Mouse (Mus musculus) urinary bladder, postnatal 10 days (tissue): Measurements from ENCODE around the gene Selenof.

Source experiments
- DNase-seq: peaks from one replicate; pipeline ENCODE4 v3.0.0; 2022; ENCODE audit warnings: low spot score

Selenof gene

GRCm38 (mm10) chr3:144570047-144570815 lies at the start of gene Selenof, which contains the start of gene Hs2st1:
Gene Selenof, plus strand, starts transcription at chr3:144570304.
Gene Hs2st1, minus strand, starts transcription at chr3:144570181.
- DNase-seq, result peak; percentile 85

GRCm38 (mm10) chr3:144527918-144528317 lies 42.2 kb upstream of the Selenof start:
- DNase-seq, result no peak

DNA sequence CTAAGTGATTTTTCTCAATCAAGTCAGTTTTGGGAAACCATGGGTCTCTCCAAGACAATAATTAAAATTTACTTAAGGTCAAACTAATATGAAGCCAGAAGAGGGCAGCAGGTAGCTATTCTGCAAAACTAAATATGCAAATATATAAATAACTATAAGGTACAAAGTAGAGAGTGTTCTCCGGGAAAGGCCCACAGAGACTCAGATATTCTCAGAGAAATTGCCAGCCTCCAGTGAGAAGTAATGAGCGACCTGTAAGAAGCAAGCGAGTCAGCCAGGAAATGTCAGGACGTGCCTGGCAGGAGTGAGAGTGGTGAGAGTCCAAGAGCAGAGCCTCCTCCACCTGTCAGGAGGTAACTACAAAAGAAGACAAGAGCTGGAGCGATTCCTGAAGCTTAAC lies 39.1 kb upstream of the Selenof start:
- no peak for DNase-seq

DNA sequence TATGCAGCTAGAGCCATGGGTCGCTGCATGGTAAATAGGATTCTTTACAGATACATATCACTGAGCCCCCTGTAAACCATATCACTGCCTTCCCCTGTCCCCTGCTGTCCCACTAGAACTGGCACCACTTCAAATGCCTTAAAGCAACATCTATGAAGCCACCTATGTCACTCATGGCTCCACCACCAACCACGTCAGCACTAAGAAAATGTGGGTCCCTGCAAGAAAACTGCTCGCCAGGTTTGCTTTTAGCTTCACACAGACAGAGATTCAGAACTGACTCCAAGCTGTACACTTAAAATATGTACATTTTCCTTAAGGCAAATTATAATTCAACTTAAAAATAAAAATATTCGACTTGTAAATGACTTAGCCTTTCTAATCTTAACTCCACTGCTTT lies 35.0 kb upstream of the Selenof start:
- DNase-seq, result no peak

- no peak for DNase-seq
Observed at GRCm38 (mm10) chr3:144537078-144537855, 32.8 kb upstream of the Selenof start.

- no peak for DNase-seq
Observed at GRCm38 (mm10) chr3:144539051-144539450, 31.1 kb upstream of the Selenof start.

- DNase-seq, result no peak
Observed at GRCm38 (mm10) chr3:144540805-144541204, 29.3 kb upstream of the Selenof start.

DNA sequence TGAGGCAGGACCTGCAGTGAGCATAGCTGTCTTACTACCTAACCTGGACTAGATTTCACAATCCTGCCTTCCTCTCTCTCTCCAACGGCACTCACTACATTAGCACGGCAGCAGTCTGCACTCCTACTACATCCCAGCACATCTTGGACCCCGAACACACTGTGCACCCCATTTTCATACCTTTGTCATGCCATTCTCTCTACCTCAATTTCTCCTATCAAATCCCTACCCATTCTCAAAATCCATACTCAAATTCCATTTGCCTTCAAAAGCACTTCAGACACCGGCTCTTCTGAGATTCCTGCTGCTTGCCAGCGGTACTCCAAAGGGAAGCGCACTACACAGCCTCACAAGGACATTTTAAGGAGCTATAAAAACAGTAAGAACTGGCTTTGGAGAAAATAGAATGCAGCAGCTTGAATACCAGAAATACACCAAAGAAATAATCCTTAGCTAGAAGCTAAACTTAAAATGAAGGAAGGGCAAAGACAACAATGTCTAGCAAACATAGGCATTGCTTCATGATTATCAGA lies 28.1 kb upstream of the Selenof start:
- DNase-seq, result no peak

GRCm38 (mm10) chr3:144545152-144545551 lies 25.0 kb upstream of the Selenof start:
- no peak for DNase-seq

- DNase-seq, result no peak
Observed at GRCm38 (mm10) chr3:144545832-144546231, 24.3 kb upstream of the Selenof start.

- no peak for DNase-seq
Observed at GRCm38 (mm10) chr3:144546490-144546889, 23.6 kb upstream of the Selenof start.

DNA sequence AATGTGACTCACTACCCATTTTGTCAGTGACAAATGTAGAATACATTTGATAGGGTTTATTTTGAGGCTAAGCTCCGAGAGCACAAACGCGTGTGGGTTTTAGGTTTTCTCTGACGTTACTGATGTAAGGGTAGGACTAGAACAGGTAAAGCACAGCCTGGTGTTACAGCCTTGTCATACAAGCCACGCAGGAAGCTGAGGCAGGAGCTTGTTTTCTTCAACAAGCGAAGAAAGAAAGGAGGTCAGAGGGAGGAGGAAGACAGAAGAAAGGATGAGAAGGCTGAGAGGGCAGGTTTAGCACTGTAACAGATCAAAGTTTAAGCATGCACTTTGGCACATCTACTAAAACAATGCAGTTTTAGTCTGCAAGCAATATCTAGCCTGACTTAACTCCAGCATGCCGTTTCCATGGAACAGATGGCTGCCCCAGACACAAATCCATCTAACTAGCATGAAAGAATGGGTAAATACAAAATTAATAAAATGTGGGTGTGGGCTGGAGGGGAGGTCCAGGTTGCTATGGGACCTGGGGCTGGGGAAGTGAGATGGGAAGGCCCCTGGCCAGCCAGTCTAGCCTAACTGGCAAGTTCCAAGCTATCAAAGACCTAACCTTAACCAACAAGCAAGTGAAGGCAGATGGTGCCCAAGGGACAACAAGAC lies 21.8 kb upstream of the Selenof start:
- no peak for DNase-seq

DNA sequence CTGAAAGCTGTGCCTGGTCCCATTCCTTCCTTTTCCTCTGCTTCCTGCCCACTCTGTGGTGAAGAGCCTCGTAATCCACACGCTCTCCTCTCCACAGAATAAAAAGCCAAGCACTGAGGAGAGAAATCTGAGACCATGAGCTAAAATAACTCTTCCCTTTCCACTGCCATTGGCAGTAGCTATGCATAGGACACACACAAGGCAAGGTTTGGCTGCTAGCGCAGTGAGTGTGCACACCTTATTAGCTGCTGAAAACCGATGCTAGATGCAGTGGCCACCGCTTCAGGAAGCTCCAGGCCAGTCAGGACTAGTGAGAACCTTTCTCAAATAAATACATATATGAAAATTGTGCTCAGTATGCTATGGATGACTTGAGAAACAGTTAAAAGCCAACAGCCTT lies 20.1 kb upstream of the Selenof start:
- DNase-seq, result no peak

GRCm38 (mm10) chr3:144550659-144551058 lies 19.4 kb upstream of the Selenof start:
- no peak for DNase-seq

DNA sequence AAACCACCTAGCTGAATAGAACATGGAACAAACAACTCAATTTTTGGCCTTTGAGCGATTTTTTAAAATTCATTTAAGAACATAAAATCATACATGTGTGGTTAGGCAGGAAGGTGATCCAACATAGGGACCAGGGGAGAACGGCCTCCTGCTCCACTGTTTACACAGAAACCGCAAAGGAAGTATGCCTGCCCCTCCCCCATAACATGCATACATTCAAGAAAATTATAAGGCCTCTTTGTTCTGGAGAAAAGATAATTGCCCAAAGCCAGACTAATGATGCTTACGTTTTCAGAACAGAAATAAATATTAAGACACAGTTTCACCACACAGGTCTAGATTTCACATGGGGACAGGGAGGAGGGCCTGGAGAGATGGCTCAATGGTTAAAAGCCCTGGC lies 18.7 kb upstream of the Selenof start:
- no peak for DNase-seq

- DNase-seq, result no peak
Observed at GRCm38 (mm10) chr3:144553942-144554341, 16.2 kb upstream of the Selenof start.

DNA sequence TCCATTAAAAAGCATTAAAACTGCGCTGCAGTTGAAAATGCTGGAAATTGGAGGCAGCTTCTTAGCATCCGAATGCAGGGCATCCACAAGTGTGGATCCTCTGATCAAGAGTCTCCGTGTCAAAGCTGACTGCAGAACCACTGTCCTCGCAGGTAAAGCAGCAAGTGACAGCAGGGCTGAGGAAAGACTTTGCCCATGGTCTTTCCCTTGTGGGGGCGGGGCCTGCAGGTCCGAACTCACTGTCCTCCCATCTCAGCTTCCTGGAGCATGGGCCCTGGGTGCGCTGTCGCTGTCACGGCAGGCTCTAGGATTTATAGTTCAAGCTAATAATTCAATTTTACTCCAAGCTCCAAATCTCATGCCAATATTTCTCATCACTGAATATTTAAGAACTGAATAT lies 15.6 kb upstream of the Selenof start:
- no peak for DNase-seq

GRCm38 (mm10) chr3:144555144-144555543 lies 15.0 kb upstream of the Selenof start:
- DNase-seq, result no peak

- no peak for DNase-seq
Observed at GRCm38 (mm10) chr3:144556625-144557324, 13.3 kb upstream of the Selenof start.

GRCm38 (mm10) chr3:144558274-144558673 lies 11.8 kb upstream of the Selenof start:
- no peak for DNase-seq

DNA sequence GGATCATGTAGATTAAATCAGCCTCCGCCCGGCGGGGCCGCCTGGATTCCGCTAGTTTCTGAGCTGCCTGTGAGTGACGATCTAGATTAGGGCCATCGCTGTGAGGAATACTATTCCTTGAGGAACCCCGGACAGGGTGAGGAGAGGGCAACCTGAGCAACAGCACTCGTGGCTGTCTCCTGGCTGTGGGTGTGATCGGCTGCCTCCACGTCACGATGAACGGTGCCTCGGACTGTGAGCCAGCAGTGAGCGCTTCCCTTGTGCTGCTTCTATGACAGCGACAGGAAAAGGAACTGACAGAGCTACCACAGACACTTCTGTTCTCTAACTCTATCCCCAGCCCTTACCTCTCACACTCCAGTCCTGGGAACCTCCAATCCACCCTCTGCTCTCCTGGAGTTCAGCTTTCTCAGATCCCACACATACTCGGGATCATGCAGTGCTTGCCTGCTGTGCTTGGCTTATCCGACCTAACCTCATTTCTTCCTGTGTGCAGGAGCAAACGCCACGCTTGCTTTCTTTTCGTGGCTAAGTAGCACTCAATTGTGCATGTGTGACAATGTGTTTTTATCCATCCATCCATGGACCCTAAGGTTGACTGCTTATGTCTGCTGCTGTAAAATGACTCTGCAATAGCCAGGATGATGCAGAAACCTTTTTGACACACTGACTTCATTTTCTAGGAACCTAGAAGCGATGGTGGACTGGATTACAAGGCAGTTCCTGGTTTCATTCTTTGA lies 8.4 kb upstream of the Selenof start:
- DNase-seq, result no peak
